Mouse (Mus musculus): ENCODE measurements at regions not wholly inside any gene's neighbourhood (a gene's known extent, or its start where the extent isn't known, plus 50 kb on each side); places are given as distances from the start of the nearest gene placed in this dataset.
A peak's percentile ranks its signal among the peaks of the same experiment; 100 is the strongest.

DNA sequence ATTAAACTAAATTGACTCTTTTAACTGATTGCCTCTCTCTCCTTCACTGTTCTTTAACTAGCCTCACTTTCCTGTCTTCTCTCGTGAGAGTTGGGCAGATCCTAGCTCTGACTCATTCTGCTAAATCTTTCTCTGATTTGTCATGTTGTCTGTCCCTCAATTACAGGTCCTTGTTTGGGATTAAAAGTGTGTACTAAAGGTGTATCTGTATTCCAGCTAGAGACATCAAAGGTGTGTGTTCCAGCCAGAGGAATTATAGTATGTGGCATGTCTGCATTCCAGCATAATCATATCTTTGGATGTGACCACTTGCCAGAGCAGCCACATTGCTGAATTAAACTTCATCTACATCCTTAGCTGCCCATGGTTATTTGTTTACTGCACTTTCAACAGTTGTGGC is 167.5 kb upstream of the Fam83b start:
- ATAC-seq (replicated peaks; ENCODE audit: poor library complexity): no peak

- ATAC-seq (replicated peaks; ENCODE audit: poor library complexity): no peak
These were observed 166.9 kb upstream of the Fam83b start for GRCm38 (mm10) chr9:76733812-76734211.

DNA sequence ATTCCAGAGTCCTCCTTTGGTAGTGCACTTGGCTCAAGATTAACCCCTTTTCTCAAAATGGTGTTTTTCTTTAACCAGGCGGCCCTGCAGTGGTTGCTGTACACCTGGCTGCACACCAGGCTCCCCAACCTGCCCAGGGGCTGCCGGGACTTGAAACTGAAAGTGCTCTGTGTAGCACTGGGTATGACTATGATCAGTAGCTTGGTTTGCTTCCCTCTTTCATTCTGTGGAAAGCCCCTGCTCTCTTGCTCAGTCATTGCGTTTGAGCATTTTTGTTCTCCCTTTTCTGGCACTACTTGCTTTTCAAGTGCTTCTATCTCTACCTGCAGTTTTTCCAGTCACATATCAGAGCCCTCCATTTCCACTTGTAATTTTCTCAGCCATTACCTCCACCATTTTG is 156.0 kb upstream of the Fam83b start:
- 0 out of 2 replicates have a peak, but pooled peaks have one; percentile 34 for ATAC-seq (replicated peaks; ENCODE audit: poor library complexity)

DNA sequence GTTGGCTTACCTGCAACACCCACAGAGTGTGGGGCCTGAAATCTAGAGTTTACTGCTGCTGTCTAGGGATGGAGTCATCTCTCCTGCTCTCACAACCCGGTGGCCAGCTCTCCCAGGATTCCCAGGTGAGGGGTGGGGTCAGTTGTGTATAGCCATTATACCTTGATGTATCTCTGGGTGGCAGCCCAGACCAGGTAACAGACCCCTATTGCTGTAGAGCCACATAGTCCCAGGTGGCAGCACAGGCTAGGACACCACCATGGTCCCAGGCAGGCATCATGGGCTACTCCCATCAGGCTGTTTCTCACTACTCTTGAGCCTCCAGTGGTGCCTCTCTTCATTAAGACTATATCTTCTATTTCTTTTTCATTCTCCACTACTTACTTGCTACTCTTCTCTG is 148.9 kb upstream of the Fam83b start:
- no peak for ATAC-seq (replicated peaks; ENCODE audit: poor library complexity)

GRCm38 (mm10) chr9:76706451-76706850 is 139.5 kb upstream of the Fam83b start:
- no peak for ATAC-seq (replicated peaks; ENCODE audit: poor library complexity)

- ATAC-seq (replicated peaks; ENCODE audit: poor library complexity): no peak
These were observed 138.9 kb upstream of the Fam83b start for GRCm38 (mm10) chr9:76705786-76706185.

DNA sequence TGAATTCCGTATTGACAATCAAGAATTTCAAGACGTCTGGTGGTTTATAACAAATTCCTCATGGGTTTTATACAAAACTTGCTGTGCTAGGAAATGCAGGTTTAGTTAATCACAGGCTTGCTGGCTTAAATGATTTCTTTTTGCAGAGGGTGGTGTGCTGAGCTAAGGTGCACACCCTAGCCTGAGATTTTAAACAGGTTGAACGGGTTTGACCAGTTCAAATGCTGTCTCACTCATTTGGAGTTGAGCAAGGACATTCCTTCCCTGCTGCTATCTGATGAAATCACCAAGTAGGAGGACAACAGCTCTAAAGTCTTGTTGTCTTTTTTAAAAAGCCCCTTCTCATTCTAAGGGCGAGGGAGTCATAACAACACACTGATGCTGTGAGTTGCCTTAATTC is 128.6 kb upstream of the Fam83b start:
- no peak for ATAC-seq (replicated peaks; ENCODE audit: poor library complexity)

GRCm38 (mm10) chr9:76692976-76693375 is 126.1 kb upstream of the Fam83b start:
- no peak for ATAC-seq (replicated peaks; ENCODE audit: poor library complexity)

DNA sequence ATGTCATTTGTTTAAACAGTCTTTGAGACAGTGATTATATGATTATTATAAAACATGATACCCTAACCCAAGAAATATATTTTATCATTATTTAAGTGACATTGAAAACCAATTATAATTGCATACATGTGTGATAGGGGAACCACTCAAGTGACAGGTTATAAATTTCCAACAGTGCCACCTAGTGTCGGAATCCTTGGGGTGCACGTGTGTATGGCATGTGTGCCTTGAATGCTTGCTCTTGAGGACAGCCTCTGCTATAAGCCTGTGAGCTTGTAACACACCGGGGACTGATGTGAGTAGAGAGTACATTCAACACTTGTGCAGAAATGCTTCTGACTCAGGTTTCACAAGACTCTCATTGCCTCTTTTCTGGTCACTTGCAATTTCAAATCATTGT is 93.9 kb upstream of the Fam83b start:
- ATAC-seq (replicated peaks; ENCODE audit: poor library complexity): peak; percentile 99

DNA sequence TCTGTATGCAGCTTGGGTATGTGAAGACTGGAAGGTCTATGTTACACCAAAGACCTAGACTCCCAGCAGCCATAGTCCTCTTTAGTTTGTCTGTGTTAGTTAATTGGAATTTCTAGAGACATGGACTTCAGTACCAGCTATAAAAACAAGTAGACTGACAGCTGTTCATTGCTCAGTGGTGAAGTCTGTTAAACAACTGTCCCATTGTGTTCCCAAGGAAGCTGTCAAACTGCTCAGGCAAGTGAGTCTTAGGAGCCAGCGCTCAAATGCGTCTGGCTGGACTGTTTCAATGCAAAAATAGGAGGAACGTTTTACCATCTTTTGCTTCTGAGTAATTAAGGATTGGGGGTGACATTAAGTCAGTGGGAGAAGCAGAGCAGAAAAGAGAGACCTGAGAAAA is 92.9 kb upstream of the Fam83b start:
- ATAC-seq (replicated peaks; ENCODE audit: poor library complexity): no peak

- ATAC-seq (replicated peaks; ENCODE audit: poor library complexity): no peak
These were observed 86.4 kb upstream of the Fam83b start for GRCm38 (mm10) chr9:76653311-76653710.

DNA sequence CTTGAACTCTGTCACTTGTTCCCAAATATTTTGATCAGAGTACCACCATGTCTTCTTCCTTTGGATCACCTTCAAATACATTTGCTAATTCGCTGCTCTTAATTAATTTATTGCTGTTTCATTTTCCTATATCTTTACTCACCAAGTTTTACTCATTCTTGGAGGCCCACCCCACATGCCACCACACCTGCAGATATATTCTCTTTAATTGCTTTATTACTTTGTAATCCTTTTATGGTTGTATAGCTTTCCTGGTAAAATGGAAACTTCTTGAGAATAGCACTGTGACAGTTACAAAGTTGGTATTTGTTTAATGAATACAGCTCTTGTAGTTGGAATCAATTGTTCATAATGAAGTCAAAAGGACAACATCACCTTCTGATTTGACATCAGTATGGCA is 82.6 kb upstream of the Fam83b start:
- no peak for ATAC-seq (replicated peaks; ENCODE audit: poor library complexity)

DNA sequence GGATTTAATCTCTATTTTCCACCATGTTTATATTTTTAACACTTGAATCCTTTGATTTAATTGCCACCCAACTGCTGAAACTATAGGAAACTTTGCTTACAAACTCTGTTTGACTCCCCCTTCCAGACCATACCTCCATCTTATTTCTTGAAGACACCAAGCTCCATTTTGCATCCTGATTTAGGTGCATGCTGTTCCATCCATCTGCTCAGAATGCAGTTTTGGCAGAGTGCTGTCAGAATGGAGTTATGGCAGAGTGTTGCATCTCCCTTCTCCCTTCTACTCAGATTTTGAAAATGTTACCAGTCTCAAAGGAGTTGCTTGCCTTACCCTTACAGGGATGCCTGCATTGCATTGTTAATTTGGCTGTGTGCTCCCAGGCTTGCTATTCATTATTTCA is 79.5 kb upstream of the Fam83b start:
- no peak for ATAC-seq (replicated peaks; ENCODE audit: poor library complexity)

Data from megakaryocyte progenitor cell, adult 5-6 weeks (primary cell).